Mouse (Mus musculus): ENCODE data around the gene Apof.
"Not testable (repeated sequence)": the region's sequence is repeated elsewhere in the genome, so short reads cannot be mapped to it uniquely, and the experiment has no call there.

Apof gene

DNA sequence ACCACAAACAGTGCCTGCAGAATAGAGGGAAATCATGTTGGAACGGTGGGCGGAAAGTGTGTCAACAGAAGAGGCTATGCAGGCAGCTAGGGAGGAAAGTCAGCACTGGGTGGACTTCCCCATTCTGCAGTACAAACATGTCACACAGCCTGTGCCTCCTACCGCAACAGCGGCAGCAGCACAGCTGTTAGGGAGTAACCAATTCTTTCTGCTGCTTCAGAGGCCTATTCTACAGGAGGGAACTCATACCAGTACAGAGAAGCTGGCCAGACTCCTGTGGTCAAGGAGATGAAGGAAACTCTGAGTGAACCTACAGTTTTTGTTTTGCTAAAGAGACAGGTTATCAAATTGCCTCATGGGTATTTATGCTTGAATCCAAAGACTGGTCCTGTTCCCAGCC is 9.5 kb upstream of the Apof start:
- no peak for DNase-seq (ENCODE audit: low spot score)

DNA sequence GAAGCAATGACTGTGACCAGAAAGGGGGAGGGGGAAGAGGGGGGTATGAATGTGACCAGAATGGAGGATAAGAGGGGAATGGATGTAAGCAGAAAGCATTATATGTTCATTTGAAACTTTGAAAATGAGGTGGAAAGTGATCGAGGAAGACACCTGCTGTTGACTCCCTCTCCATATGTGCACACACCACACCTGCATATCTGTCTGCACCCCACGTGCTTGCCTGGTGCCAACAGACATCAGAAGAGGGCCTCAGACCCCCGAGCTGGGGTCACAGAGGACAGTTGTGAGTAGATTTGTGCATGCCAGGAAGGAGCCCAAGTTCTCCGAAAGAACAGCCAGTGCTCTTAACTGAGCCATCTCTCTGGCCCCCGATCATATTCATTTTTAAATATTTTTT is 8.5 kb upstream of the Apof start:
- no peak for DNase-seq (ENCODE audit: low spot score)

GRCm38 (mm10) chr10:128260376-128260775 is 8.1 kb upstream of the Apof start:
- not testable (repeated sequence) for DNase-seq (ENCODE audit: low spot score)

DNA sequence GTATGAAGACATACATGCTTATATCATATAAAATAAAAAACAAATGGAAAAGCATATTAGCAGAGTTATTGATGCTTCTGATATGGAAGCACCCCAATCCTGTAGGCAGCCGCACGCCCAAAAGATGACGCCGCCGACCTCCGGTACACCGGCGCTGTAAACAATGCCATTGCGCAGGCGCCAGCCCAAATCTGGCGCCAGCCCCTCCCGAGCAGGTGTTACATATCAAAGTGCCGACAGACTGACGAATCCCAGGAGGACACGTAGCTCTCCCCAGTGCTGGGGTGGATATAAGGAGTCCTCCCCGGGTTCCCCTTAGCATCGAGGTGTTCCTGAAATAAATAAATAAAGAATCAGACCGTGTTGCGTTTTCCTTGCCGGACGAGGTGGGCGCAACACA is 6.2 kb upstream of the Apof start:
- DNase-seq (ENCODE audit: low spot score): no peak

DNA sequence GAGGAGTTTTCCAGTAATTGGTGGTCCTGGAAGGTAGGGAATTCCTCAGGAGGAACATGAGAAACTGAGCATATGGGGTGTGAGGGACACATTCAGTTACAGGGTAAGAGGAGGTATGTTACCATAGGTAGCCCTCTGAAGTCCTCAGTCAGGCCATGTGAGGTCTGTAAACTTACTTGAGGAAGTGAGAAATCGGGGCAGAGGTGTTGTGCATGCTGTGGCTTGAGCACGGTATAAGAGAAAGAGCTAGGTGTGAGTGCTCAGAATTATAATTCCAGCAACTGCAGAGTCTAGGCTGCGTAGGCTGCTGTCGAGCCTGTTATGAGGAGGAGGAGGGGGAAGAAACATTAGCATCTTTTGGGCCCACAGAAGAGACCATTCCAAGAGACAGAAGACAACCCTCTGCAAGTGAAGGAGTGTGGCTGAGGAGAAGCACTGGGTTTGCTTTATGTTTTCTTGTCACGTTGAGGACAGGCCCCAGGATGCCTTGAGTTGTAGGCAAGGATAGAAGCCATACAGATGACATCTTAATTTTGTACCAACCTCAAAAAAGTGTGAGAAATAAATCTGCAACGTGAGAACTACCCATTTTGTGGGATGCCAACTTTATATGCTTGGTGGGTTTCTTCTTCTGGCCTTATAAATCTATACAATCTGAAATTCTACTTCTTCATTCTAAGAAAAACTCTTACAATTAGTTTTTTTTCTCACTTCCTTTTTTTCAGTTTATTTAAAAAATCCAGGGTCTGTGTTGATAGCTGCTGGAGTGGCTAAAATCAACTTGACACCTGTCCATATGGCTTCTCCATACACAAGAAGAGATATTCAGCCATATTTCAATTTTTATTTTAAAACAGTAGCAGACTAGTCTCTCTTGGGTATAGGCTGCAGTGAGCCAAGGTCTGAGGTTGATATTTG is 4.8 kb upstream of the Apof start:
- no peak for DNase-seq (ENCODE audit: low spot score)

GRCm38 (mm10) chr10:128269206-128269910 is 887 bp downstream of the Apof start:
- no peak for DNase-seq (ENCODE audit: low spot score)

DNA sequence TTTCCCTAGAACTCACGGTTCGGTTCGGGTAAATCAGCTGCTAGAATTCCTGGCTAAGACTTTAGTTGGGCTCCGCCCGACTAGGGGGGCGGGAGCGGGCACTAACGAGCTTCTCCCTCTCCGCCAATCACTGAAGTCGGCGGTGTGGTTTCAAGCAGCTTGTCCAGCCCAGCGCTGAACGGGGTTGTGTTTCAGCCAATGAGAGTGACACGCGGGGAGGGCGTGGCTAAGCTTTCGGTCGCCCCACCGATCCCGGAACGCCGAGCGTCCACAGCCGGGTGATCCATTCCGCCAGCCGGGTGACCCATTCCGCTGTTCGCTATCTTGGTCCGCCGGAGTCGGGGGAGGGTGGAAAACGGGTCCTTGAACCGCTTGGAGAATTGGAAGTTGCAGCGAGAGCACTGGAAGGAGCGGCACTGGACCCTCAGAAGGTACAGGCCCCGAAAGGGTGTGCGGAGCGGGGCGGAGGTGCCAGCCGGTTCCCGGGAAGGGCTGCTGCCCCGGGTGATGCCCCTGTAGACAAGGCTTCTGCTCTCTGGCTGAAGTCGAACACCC is 1.9 kb downstream of the Apof start, which contains the start of gene Stat2:
Gene Stat2 (plus strand): TSS at position 273 of the 555 bp plus-strand sequence.
- peak; percentile 98 for DNase-seq (ENCODE audit: low spot score)

- DNase-seq (ENCODE audit: low spot score): no peak
These were observed 2.4 kb downstream of the Apof start for GRCm38 (mm10) chr10:128270866-128271265.

GRCm38 (mm10) chr10:128271883-128272282 is 3.4 kb downstream of the Apof start:
- peak; percentile 41 for DNase-seq (ENCODE audit: low spot score)

- DNase-seq (ENCODE audit: low spot score): not testable (repeated sequence)
These were observed 4.5 kb downstream of the Apof start for GRCm38 (mm10) chr10:128272819-128273439.

DNA sequence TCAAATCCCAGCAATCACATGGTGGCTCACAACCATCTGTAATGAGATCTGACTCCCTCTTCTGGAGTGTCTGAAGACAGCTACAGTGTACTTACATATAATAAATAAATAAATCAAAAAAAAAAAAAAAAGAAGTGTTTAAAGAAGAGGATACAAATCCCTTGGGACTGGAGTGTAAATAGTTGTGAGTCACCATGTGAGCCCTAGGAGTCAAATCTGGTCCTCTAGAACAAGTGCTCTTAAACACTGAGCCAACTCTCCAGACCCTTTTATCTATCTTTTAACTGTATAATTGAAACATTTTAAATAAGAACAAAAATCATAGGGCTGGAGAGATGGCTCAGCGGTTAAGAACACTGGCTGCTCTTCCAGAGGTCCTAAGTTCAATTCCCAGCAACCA is 6.9 kb downstream of the Apof start:
- not testable (repeated sequence) for DNase-seq (ENCODE audit: low spot score)

DNA sequence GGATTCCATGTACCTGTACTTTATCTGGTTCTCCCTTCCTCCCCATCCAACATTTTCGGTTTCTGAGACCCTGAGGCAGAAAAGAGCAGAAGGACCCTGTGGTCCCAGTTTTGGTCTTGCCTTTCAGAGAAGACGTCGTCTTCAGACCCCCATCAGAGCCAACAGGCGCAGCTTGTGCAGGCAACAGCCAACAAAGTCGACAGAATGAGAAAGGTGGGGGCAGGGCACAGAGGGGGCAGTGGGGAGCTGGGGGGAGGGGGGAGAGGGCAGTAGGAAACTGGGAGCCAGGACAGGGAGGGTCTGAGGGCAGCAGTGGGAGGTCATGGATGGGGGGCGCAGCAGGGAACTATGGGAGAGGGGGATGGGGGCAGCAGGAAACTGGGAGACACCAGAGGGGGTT is 9.7 kb downstream of the Apof start:
- no peak for DNase-seq (ENCODE audit: low spot score)

GRCm38 (mm10) chr10:128280943-128281342 is 12.5 kb downstream of the Apof start:
- DNase-seq (ENCODE audit: low spot score): no peak

GRCm38 (mm10) chr10:128281682-128282081 is 13.2 kb downstream of the Apof start:
- DNase-seq (ENCODE audit: low spot score): no peak

- DNase-seq (ENCODE audit: low spot score): no peak
These were observed 14.5 kb downstream of the Apof start for GRCm38 (mm10) chr10:128282886-128283450.

GRCm38 (mm10) chr10:128283604-128284579 is 15.4 kb downstream of the Apof start:
- DNase-seq (ENCODE audit: low spot score): peak; percentile 77

DNA sequence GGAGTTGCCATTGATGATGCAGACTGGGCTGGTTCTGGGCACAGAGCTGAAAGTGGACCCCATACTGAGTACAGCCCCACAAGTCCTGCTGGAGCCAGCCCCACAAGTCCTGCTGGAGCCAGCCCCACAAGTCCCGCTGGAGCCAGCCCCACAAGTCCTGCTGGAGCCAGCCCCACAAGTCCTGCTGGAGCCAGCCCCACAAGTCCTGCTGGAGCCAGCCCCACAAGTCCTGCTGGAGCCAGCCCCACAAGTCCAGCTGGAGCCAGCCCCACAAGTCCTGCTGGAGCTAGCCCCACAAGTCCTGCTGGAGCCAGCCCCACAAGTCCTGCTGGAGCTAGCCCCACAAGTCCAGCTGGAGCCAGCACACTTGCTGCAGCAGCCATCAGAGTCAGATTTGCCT is 22.1 kb downstream of the Apof start:
- DNase-seq (ENCODE audit: low spot score): not testable (repeated sequence)

DNA sequence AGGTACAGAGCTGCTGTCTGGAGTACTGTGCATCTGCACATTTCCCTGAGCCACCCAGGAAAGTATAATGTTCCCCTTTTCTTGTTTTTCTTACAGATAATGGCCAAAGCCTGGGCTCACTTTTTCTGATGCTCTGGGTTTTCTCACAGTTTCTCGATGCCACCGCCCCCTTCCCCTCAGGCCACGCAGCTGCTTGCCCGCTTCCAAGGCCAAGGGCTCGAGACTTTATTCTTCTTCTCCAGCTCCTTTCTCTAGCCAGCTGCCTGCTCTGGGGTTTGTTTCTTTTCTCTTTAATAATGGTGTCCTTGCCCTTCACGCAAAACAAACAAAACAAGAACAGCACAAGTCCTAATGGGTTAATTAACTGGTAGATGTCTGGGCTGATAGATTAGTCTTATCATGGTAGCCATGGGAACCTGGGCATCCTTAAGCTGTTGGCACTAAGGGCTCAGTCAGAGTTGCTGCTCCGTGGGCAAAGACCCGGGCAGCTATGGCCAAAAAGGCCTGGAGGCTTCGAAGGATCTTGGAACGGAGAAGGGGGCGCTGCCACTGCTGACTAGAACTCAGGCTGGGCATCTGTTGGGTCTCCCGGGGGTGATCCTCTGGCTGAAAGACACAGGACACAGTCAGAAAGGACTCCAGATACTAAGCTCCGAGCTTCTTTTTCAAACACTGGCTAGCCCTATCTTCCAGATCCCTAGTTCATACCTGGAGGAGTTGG is 28.1 kb downstream of the Apof start:
- DNase-seq (ENCODE audit: low spot score): no peak

- no peak for DNase-seq (ENCODE audit: low spot score)
These were observed 28.8 kb downstream of the Apof start for GRCm38 (mm10) chr10:128297221-128297620.

DNA sequence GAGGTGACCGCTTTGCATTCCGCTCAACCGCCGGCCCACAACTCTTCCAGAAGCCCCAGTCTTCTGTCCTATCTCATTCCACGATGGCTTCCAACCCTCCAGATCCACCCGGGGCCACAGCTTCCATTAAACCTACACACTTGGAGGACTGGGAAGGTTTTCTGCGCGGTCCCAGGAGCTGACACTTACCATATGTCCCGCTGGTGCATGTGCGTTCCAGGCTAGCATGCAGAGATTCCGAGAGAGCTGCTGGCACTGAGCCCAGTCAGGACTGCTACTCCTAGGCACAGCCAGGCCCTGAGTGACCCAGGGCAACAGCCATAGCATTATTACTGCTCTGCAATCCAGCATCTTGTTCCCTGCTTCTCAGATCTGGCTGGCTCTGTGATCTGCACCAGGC is 29.2 kb downstream of the Apof start:
- peak; percentile 28 for DNase-seq (ENCODE audit: low spot score)
